Mouse (Mus musculus) ES-Bruce4 (cell line): ENCODE data around the gene Ubn1.

Experiments
- CTCF ChIP-seq: IDR thresholded peaks from one replicate; pipeline ENCODE4 v1.8.1; 2011; ENCODE audit warnings: low read depth, low read length
- EP300 ChIP-seq: IDR thresholded peaks from 2 replicates; pipeline ENCODE4 v1.6.1; 2011; ENCODE audit warnings: low read depth, low read length; ENCODE audit not compliant: insufficient read depth
- POLR2A ChIP-seq: IDR thresholded peaks from one replicate; pipeline ENCODE4 v1.8.1; 2011; ENCODE audit warnings: low read length; ENCODE audit not compliant: insufficient read depth

GRCm38 (mm10) chr16:5089021-5089420, 39.2 kb downstream of the Ubn1 start:
- TF ChIP-seq CTCF: no peak
- TF ChIP-seq POLR2A: no peak
- TF ChIP-seq EP300: no peak
